Mouse (Mus musculus) heart, embryonic 13.5 days (tissue): Measurements from ENCODE around the gene Rps27. TPM values are rescaled to one million over a fixed set of nuclear protein-coding genes. Genes with fewer than 3 reads are reported as not detected.
A peak's percentile ranks its signal among the peaks of the same experiment; 100 is the strongest.

Source experiments
- ATAC-seq: fragments of 200-750 bp; cut with Nextera tagmentation; 2 replicates; pipeline ENCODE4 v1.8.0; 2017; ENCODE audit warnings: moderate TSS enrichment; ENCODE audit not compliant: insufficient number of reproducible peaks, low FRiP score, low TSS enrichment; ENCODE audit errors: extremely low read depth
- H3K27ac ChIP-seq: fragments of 300-500 bp; sonication (generic); replicated peaks from 2 replicates; pipeline ENCODE4 v1.5.1; 2015; ENCODE audit warnings: moderate library complexity, mild to moderate bottlenecking, inconsistent platforms
- H3K27me3 ChIP-seq: fragments of 300-500 bp; sonication (generic); replicated peaks from 2 replicates; pipeline ENCODE4 v1.6.1; 2015; ENCODE audit warnings: mild to moderate bottlenecking, inconsistent platforms
- H3K36me3 ChIP-seq: fragments of 300-500 bp; sonication (generic); 2 replicates; pipeline ENCODE4 v1.6.1; 2015; ENCODE audit warnings: mild to moderate bottlenecking, inconsistent platforms
- H3K4me1 ChIP-seq: fragments of 300-500 bp; sonication (generic); 2 replicates; pipeline ENCODE4 v1.6.1; 2015; ENCODE audit warnings: inconsistent platforms
- H3K4me2 ChIP-seq: fragments of 300-500 bp; sonication (generic); 2 replicates; pipeline ENCODE4 v1.6.1; 2015; ENCODE audit warnings: inconsistent platforms, mild to moderate bottlenecking, moderate library complexity
- H3K4me3 ChIP-seq: fragments of 300-500 bp; sonication (generic); 2 replicates; pipeline ENCODE4 v1.5.1; 2015; ENCODE audit warnings: moderate library complexity, mild to moderate bottlenecking, inconsistent platforms
- H3K9ac ChIP-seq: fragments of 300-500 bp; sonication (generic); 2 replicates; pipeline ENCODE4 v1.6.1; 2015; ENCODE audit warnings: inconsistent platforms, mild to moderate bottlenecking, moderate library complexity
- H3K9me3 ChIP-seq: fragments of 300-500 bp; sonication (generic); 2 replicates; pipeline ENCODE4 v1.6.1; 2016; ENCODE audit warnings: inconsistent platforms
- WGBS: fragments of 180-500 bp; shearing (Covaris S2); methylation state at CpG from one replicate; pipeline ENCODE4 v1.1.7; 2015; ENCODE audit warnings: mixed read lengths; 5-methylcytosine and 5-hydroxymethylcytosine counted together
- polyA plus RNA-seq: library from polyadenylated mRNA; unstranded; fragments of >200 nt; fragmentation: Nextera tagmentation; extraction: Ambion mirVana; gene quantifications from 2 replicates; pipeline ENCODE4 v1.2.1, GENCODE M21; 2015

Gene Rps27
- polyA plus RNA-seq, 1 experiment from 2014 or later: 878 TPM

GRCm38 (mm10) chr3:90250791-90251190 is 37.3 kb upstream of the Rps27 start:
- no peak for ATAC-seq
- no peaks in the 10 kb centered on the region for H3K9me3 ChIP-seq
- 71% methylated on average over 6 of the region's 6 CpGs for WGBS
- peak overlapping the region; percentile 16; the same call in 1 of the 2 replicates for H3K4me2 ChIP-seq
- H3K4me1 ChIP-seq: peaks cover 38% of the 10 kb centered on the region
- H3K27me3 ChIP-seq: no peaks in the 10 kb centered on the region
- peaks cover 26% of the 10 kb centered on the region for H3K36me3 ChIP-seq
- peak overlapping the region; percentile 4; the same call in 1 of the 2 replicates for H3K9ac ChIP-seq
- H3K27ac ChIP-seq: 0 out of 2 replicates have a peak overlapping the region, but pooled peaks have one; percentile 12
- no peak overlapping the region; the same call in 1 of the 2 replicates for H3K4me3 ChIP-seq

GRCm38 (mm10) chr3:90248746-90249100 is 35.3 kb upstream of the Rps27 start:
- Histone ChIP-seq H3K4me1 (peaks cover 30% of the 10 kb centered on the region), H3K36me3 (peaks cover 26% of the 10 kb centered on the region), H3K9ac (peak overlapping the region; percentile 92), H3K9me3 (no peaks in the 10 kb centered on the region), H3K27ac (peak overlapping the region; percentile 93), H3K4me2 (peak overlapping the region; percentile 94), H3K27me3 (no peaks in the 10 kb centered on the region), H3K4me3 (peak overlapping the region; percentile 82)
- 0 out of 2 replicates have a peak, but pooled peaks have one; percentile 0 for ATAC-seq
- 0% methylated on average over 10 of the region's 10 CpGs for WGBS

GRCm38 (mm10) chr3:90247960-90248745 is 34.7 kb upstream of the Rps27 start, which contains the start of gene Slc39a1:
Slc39a1 (plus strand) TSS chr3:90248172.
- WGBS: under 1% methylated on average over 44 of the region's 44 CpGs
- H3K4me1 ChIP-seq: peaks cover 36% of the 10 kb centered on the region
- peaks cover 26% of the 10 kb centered on the region for H3K36me3 ChIP-seq
- no peaks in the 10 kb centered on the region for H3K27me3 ChIP-seq
- H3K4me3 ChIP-seq: peak within 1 kb of the TSS; percentile 82
- H3K9ac ChIP-seq: peak within 1 kb of the TSS; percentile 92
- H3K27ac ChIP-seq: peak within 1 kb of the TSS; percentile 93
- H3K9me3 ChIP-seq: no peaks in the 10 kb centered on the region
- ATAC-seq: peak; percentile 86
- H3K4me2 ChIP-seq: peak within 1 kb of the TSS; percentile 94

- WGBS: 0% methylated on average over 3 of the region's 3 CpGs
- H3K27me3 ChIP-seq: no peaks in the 10 kb centered on the region
- H3K4me1 ChIP-seq: peaks cover 42% of the 10 kb centered on the region
- peak overlapping the region; percentile 93 for H3K27ac ChIP-seq
- peaks cover 26% of the 10 kb centered on the region for H3K36me3 ChIP-seq
- H3K9me3 ChIP-seq: no peaks in the 10 kb centered on the region
- no peak for ATAC-seq
- H3K4me2 ChIP-seq: peak overlapping the region; percentile 94
- H3K9ac ChIP-seq: peak overlapping the region; percentile 92
- peak overlapping the region; percentile 82 for H3K4me3 ChIP-seq
Measured at GRCm38 (mm10) chr3:90247630-90247959, 34.1 kb upstream of the Rps27 start.

- Histone ChIP-seq H3K4me1 (peaks cover 35% of the 10 kb centered on the region), H3K9ac (no peak overlapping the region), H3K36me3 (peaks cover 12% of the 10 kb centered on the region), H3K27ac (no peak overlapping the region), H3K4me2 (no peak overlapping the region), H3K27me3 (no peaks in the 10 kb centered on the region), H3K9me3 (no peaks in the 10 kb centered on the region), H3K4me3 (no peak overlapping the region)
- 66% methylated on average over 2 of the region's 2 CpGs for WGBS
- no peak for ATAC-seq
Measured at GRCm38 (mm10) chr3:90245406-90245805, 32.0 kb upstream of the Rps27 start.

- peak within 1 kb of the TSS; percentile 82 for H3K4me2 ChIP-seq
- 5% methylated on average over 19 of the region's 19 CpGs for WGBS
- no peak for ATAC-seq
Measured at GRCm38 (mm10) chr3:90242984-90243775, 29.7 kb upstream of the Rps27 start, which contains the start of gene Creb3l4. Creb3l4 (minus strand) TSS chr3:90243512.

GRCm38 (mm10) chr3:90241669-90242358 is 28.4 kb upstream of the Rps27 start:
- Histone ChIP-seq H3K4me2 (no peak overlapping the region), H3K4me3 (no peak overlapping the region), H3K9ac (no peak overlapping the region), H3K27ac (no peak overlapping the region), H3K36me3 (no peaks in the 10 kb centered on the region), H3K27me3 (no peaks in the 10 kb centered on the region), H3K4me1 (peaks cover 16% of the 10 kb centered on the region), H3K9me3 (no peaks in the 10 kb centered on the region)
- no peak for ATAC-seq
- WGBS: 78% methylated on average over 10 of the region's 10 CpGs

More at GRCm38 (mm10) chr3:90242984-90243775, 29.7 kb upstream of the Rps27 start, which contains the start of gene Creb3l4:
- Histone ChIP-seq H3K9me3 (no peaks in the 10 kb centered on the region), H3K27ac (peak within 1 kb of the TSS; percentile 52), H3K9ac (peak within 1 kb of the TSS; percentile 72), H3K36me3 (no peaks in the 10 kb centered on the region), H3K4me3 (peak within 1 kb of the TSS; percentile 51), H3K4me1 (peaks cover 21% of the 10 kb centered on the region), H3K27me3 (no peaks in the 10 kb centered on the region)

GRCm38 (mm10) chr3:90241251-90241650 is 27.8 kb upstream of the Rps27 start:
- no peak overlapping the region for H3K4me2 ChIP-seq
- 82% methylated on average over 2 of the region's 2 CpGs for WGBS
- no peak overlapping the region for H3K27ac ChIP-seq
- H3K4me3 ChIP-seq: no peak overlapping the region
- no peaks in the 10 kb centered on the region for H3K9me3 ChIP-seq
- ATAC-seq: no peak
- H3K9ac ChIP-seq: no peak overlapping the region
- H3K27me3 ChIP-seq: no peaks in the 10 kb centered on the region
- peaks cover 16% of the 10 kb centered on the region for H3K4me1 ChIP-seq
- H3K36me3 ChIP-seq: peaks cover 4% of the 10 kb centered on the region

- peaks cover 36% of the 10 kb centered on the region for H3K36me3 ChIP-seq
- H3K4me1 ChIP-seq: peaks cover 17% of the 10 kb centered on the region
- H3K27ac ChIP-seq: peak within 1 kb of the TSS; percentile 86
- peak; percentile 93 for ATAC-seq
- peak within 1 kb of the TSS; percentile 92 for H3K9ac ChIP-seq
- no peaks in the 10 kb centered on the region for H3K9me3 ChIP-seq
- H3K4me3 ChIP-seq: peak within 1 kb of the TSS; percentile 73
- H3K4me2 ChIP-seq: peak within 1 kb of the TSS; percentile 87
- under 1% methylated on average over 61 of the region's 61 CpGs for WGBS
- H3K27me3 ChIP-seq: no peaks in the 10 kb centered on the region
Measured at GRCm38 (mm10) chr3:90231507-90232333, 18.3 kb upstream of the Rps27 start, which contains the start of gene Jtb. Jtb (plus strand) TSS chr3:90231597.

GRCm38 (mm10) chr3:90231075-90231474 is 17.6 kb upstream of the Rps27 start:
- no peak; the same call in 1 of the 2 replicates for ATAC-seq

More at GRCm38 (mm10) chr3:90231075-90231474, 17.6 kb upstream of the Rps27 start:
- H3K36me3 ChIP-seq: peaks cover 34% of the 10 kb centered on the region
- H3K9ac ChIP-seq: peak overlapping the region; percentile 92
- peak overlapping the region; percentile 87 for H3K4me2 ChIP-seq
- WGBS: 10% methylated on average over 8 of the region's 8 CpGs
- H3K9me3 ChIP-seq: no peaks in the 10 kb centered on the region
- peak overlapping the region; percentile 86; the same call in 1 of the 2 replicates for H3K27ac ChIP-seq
- H3K4me3 ChIP-seq: peak overlapping the region; percentile 73
- peaks cover 17% of the 10 kb centered on the region for H3K4me1 ChIP-seq
- no peaks in the 10 kb centered on the region for H3K27me3 ChIP-seq
